Mouse (Mus musculus): Measurements from ENCODE around the gene Dis3l2. TPM values are rescaled to one million over a fixed set of nuclear protein-coding genes. Genes with fewer than 3 reads are reported as not detected.

The Dis3l2 gene
- total and polyA plus RNA-seq, 3 experiments: 12.4 to 17.4 (median 16.5) TPM

- H3K27ac ChIP-seq (ENCODE audit: insufficient read depth, low read depth): no peak overlapping the region
- no peak overlapping the region for H3K9ac ChIP-seq (ENCODE audit: insufficient read depth, low read depth)
- no peaks in the 10 kb centered on the region for H3K79me2 ChIP-seq (replicated peaks; ENCODE audit: control insufficient read depth, extremely low read depth, insufficient read depth, poor library complexity, severe bottlenecking)
- TF ChIP-seq ELF1 (IDR thresholded peaks at IDR 0.05; ENCODE audit: low read depth, low read length) (no peak), CTCF (conservative IDR thresholded peaks at IDR 0.05 in 1 of 2, IDR thresholded peaks at IDR 0.05 in 1 of 2; ENCODE audit: low read depth in 2 of 2, low read length in 2 of 2) (peak in 1 of 2 experiments; percentile 26; a peak in 1 of 4 replicates), ETS1 (conservative IDR thresholded peaks at IDR 0.05; ENCODE audit: low read depth, low read length) (no peak), BHLHE40 (IDR thresholded peaks at IDR 0.05; ENCODE audit: low read depth, low read length) (no peak)
- peaks cover 0 to 7% of the 10 kb centered on the region in 2 experiments for H3K36me3 ChIP-seq (replicated peaks in 1 of 2; ENCODE audit: control insufficient read depth in 1 of 2, insufficient read depth in 1 of 2, low read length in 1 of 2)
- dilution Hi-C loops (cut with MboI; ENCODE audit: extremely low pct_ligation_motif_present, extremely low pct_unique_long_range_greater_than_20kb, low sequenced_read_pairs) (no loop called here), in situ Hi-C loops (cut with MboI; ENCODE audit: low pct_ligation_motif_present, low pct_unique_long_range_greater_than_20kb, low sequenced_read_pairs) (no loop called here)
- no peaks in the 10 kb centered on the region for H3K27me3 ChIP-seq (replicated peaks)
- no peaks in the 10 kb centered on the region for H3K9me3 ChIP-seq (replicated peaks; ENCODE audit: low read length)
- no peak overlapping the region for H3K4me2 ChIP-seq (ENCODE audit: insufficient read depth, low read depth, poor library complexity, severe bottlenecking)
- H3K4me1 ChIP-seq (ENCODE audit: control insufficient read depth in 1 of 2, insufficient read depth in 2 of 2): no peaks in the 10 kb centered on the region
- no peak overlapping the region for H3K4me3 ChIP-seq (replicated peaks in 1 of 3; ENCODE audit: low read depth in 2 of 3, low read length in 2 of 3, poor library complexity in 1 of 3)
- DNase-seq (ENCODE audit: extremely low read depth): no peak
Observed at GRCm38 (mm10) chr1:86968261-86968964, 264.8 kb downstream of the Dis3l2 start.

GRCm38 (mm10) chr1:86969173-86969725 is 265.6 kb downstream of the Dis3l2 start:
- Histone ChIP-seq H3K4me3 (replicated peaks in 1 of 3; ENCODE audit: low read depth in 2 of 3, low read length in 2 of 3, poor library complexity in 1 of 3) (no peak overlapping the region), H3K27ac (ENCODE audit: insufficient read depth, low read depth) (no peak overlapping the region), H3K27me3 (replicated peaks) (no peaks in the 10 kb centered on the region), H3K36me3 (replicated peaks in 1 of 2; ENCODE audit: control insufficient read depth in 1 of 2, insufficient read depth in 1 of 2, low read length in 1 of 2) (peaks cover 0 to 10% of the 10 kb centered on the region in 2 experiments), H3K4me2 (ENCODE audit: insufficient read depth, low read depth, poor library complexity, severe bottlenecking) (no peak overlapping the region), H3K79me2 (replicated peaks; ENCODE audit: control insufficient read depth, extremely low read depth, insufficient read depth, poor library complexity, severe bottlenecking) (no peaks in the 10 kb centered on the region), H3K4me1 (ENCODE audit: control insufficient read depth in 1 of 2, insufficient read depth in 2 of 2) (no peaks in the 10 kb centered on the region), H3K9ac (ENCODE audit: insufficient read depth, low read depth) (no peak overlapping the region), H3K9me3 (replicated peaks; ENCODE audit: low read length) (no peaks in the 10 kb centered on the region)
- in situ Hi-C loops (cut with MboI; ENCODE audit: low pct_ligation_motif_present, low pct_unique_long_range_greater_than_20kb, low sequenced_read_pairs): no loop called here
- dilution Hi-C loops (cut with MboI; ENCODE audit: extremely low pct_ligation_motif_present, extremely low pct_unique_long_range_greater_than_20kb, low sequenced_read_pairs): no loop called here
- TF ChIP-seq CTCF (conservative IDR thresholded peaks at IDR 0.05 in 1 of 2, IDR thresholded peaks at IDR 0.05 in 1 of 2; ENCODE audit: low read depth in 2 of 2, low read length in 2 of 2) (no peak), IRF4 (IDR thresholded peaks at IDR 0.05; ENCODE audit: low read depth, low read length) (no peak), ZNF384 (IDR thresholded peaks at IDR 0.05; ENCODE audit: low read depth, low read length) (no peak)
- no peak for DNase-seq (ENCODE audit: extremely low read depth)

GRCm38 (mm10) chr1:86972693-86973092 is 269.1 kb downstream of the Dis3l2 start:
- no peaks in the 10 kb centered on the region for H3K9me3 ChIP-seq (replicated peaks; ENCODE audit: low read length)
- TF ChIP-seq RAD21 (IDR thresholded peaks at IDR 0.05; ENCODE audit: low read depth, low read length): peak; percentile 29
- peak in 1 of 2 experiments; percentile 48; a peak in 2 of 4 replicates for TF ChIP-seq CTCF (conservative IDR thresholded peaks at IDR 0.05 in 1 of 2, IDR thresholded peaks at IDR 0.05 in 1 of 2; ENCODE audit: low read depth in 2 of 2, low read length in 2 of 2)
- no peak for TF ChIP-seq JUND (conservative IDR thresholded peaks at IDR 0.05; ENCODE audit: low read depth, low read length)
- TF ChIP-seq SMC3 (IDR thresholded peaks at IDR 0.05; ENCODE audit: low read depth, low read length): 0 out of 2 replicates have a peak, but pooled peaks have one; percentile 9
- peaks cover 0 to 13% of the 10 kb centered on the region in 2 experiments for H3K36me3 ChIP-seq (replicated peaks in 1 of 2; ENCODE audit: control insufficient read depth in 1 of 2, insufficient read depth in 1 of 2, low read length in 1 of 2)
- H3K27ac ChIP-seq (ENCODE audit: insufficient read depth, low read depth): no peak overlapping the region
- H3K27me3 ChIP-seq (replicated peaks): no peaks in the 10 kb centered on the region
- peak; percentile 13 for DNase-seq (ENCODE audit: extremely low read depth)
- dilution Hi-C loops (cut with MboI; ENCODE audit: extremely low pct_ligation_motif_present, extremely low pct_unique_long_range_greater_than_20kb, low sequenced_read_pairs): no loop called here
- no peak overlapping the region for H3K4me2 ChIP-seq (ENCODE audit: insufficient read depth, low read depth, poor library complexity, severe bottlenecking)
- no peaks in the 10 kb centered on the region for H3K79me2 ChIP-seq (replicated peaks; ENCODE audit: control insufficient read depth, extremely low read depth, insufficient read depth, poor library complexity, severe bottlenecking)
- H3K4me1 ChIP-seq (ENCODE audit: control insufficient read depth in 1 of 2, insufficient read depth in 2 of 2): no peaks in the 10 kb centered on the region
- in situ Hi-C loops (cut with MboI; ENCODE audit: low pct_ligation_motif_present, low pct_unique_long_range_greater_than_20kb, low sequenced_read_pairs): no loop called here
- H3K9ac ChIP-seq (ENCODE audit: insufficient read depth, low read depth): no peak overlapping the region
- H3K4me3 ChIP-seq (replicated peaks in 1 of 3; ENCODE audit: low read depth in 2 of 3, low read length in 2 of 3, poor library complexity in 1 of 3): no peak overlapping the region

Data from CH12.LX (cell line).